Mouse (Mus musculus): ENCODE measurements around the gene Olfr655.

The Olfr655 gene

DNA sequence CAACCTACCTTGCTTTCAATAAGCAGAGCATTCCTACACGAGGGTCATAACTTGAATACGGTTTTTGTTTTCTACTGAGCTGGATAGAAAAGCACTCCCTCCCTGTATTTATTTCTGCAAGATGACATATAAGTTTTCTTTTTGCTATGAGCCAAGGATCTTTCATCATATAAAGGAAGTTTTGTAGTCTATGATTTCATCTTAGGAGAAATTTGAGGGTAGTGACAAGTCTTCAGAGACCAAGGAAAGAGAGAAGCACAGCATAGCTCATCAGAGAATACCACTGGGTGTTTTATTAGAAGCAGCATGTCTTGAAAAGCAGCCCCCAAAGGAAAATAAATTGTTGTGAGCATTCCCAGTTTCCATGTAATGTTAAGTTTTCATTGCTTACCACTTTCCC, at the start of gene Olfr655:
Gene Olfr655, minus strand, starts transcription at position 101 of the 400 bp plus-strand sequence.
- no peak for DNase-seq (ENCODE audit: low read depth, low spot score)

GRCm38 (mm10) chr7:104646841-104647482, 45.4 kb upstream of the Olfr655 start, which contains the start of gene Olfr658:
Gene Olfr658, minus strand, starts transcription at chr7:104647305.
- DNase-seq (ENCODE audit: low read depth, low spot score) = no peak

- no peak for DNase-seq (ENCODE audit: low read depth, low spot score)
Measured at GRCm38 (mm10) chr7:104624494-104624893, 22.9 kb upstream of the Olfr655 start, which contains the start of gene Olfr657. Gene Olfr657, plus strand, starts transcription at chr7:104624794.

DNA sequence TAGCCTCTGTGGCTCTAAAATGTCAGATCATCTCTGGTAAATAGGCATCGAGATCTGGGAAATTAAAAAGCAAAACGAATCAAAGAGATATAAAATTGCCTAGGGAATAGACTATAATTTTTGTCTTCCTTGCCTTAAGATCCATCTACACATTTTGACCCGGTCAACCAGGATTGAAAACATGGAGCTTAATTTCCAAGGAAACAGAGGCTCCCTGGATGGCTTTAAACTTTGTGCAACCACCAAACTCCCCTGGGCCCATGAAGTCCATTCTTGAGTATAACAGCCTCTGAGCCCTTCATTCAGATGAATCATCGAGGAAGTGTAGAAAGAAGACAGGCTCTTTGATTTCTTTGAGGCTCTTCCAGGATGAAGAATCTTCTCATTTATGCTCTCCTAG, 12.1 kb upstream of the Olfr655 start, which contains the start of gene Olfr656:
Gene Olfr656, plus strand, starts transcription at position 301 of the 400 bp plus-strand sequence.
- DNase-seq (ENCODE audit: low read depth, low spot score) = no peak

- no peak for DNase-seq (ENCODE audit: low read depth, low spot score)
Measured at GRCm38 (mm10) chr7:104604727-104605126, 3.1 kb upstream of the Olfr655 start.

DNA sequence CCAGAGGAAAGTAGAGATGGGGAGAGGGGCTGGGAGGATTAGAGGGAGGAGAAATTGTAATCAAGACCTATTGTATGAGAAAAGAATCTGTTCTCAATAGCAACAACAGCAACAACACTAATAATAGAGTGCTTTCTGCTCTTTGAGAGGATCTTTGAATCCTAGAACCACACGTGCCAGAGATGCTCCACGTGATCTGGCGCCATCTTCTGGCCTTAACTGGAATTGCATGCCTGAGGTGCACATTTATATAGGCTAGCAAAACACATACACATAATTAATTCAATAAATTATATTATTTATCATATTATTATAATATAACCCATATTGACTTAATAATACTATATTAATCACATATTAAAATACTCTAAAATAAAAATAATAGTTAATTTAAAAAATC, 1.6 kb upstream of the Olfr655 start:
- DNase-seq (ENCODE audit: low read depth, low spot score) = peak; percentile 3

DNA sequence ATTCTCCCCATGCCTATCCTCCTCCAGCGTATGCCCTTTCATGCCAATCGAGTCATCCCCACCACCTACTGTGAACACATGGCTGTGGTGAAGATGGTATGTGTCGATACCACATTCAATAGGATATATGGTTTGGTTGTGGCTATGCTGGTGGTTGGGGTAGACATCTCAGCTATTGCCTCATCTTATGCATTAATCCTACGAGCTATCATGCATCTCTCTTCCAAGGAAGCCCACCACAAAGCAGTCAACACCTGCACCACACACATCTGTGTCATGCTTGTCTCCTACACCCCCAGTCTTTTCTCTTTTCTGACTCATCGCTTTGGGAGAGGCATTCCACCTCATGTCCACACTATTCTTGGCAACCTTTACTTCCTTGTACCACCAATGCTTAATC, 13.3 kb downstream of the Olfr655 start:
- no peak for DNase-seq (ENCODE audit: low read depth, low spot score)

DNA sequence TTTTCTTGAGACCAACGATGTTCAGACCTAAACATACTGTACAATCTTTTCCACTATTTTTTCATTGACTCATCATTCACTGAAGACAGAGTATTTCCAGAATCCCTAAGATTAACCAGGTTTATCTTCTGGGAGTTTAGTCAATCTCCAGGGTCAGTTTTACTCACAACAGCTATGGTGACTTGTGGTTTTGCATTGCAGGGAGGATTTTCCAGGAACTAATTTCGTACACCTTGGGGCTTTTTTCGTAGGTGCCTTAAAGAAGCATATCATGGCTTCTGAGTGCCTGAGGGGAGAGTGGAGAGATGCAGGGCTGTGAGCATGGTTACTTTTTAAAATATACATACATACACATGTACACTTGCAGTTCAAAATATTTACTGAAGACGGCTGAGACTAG, 14.9 kb downstream of the Olfr655 start, which contains the start of gene Olfr654:
Gene Olfr654, plus strand, starts transcription at position 301 of the 400 bp plus-strand sequence.
- DNase-seq (ENCODE audit: low read depth, low spot score) = no peak

DNA sequence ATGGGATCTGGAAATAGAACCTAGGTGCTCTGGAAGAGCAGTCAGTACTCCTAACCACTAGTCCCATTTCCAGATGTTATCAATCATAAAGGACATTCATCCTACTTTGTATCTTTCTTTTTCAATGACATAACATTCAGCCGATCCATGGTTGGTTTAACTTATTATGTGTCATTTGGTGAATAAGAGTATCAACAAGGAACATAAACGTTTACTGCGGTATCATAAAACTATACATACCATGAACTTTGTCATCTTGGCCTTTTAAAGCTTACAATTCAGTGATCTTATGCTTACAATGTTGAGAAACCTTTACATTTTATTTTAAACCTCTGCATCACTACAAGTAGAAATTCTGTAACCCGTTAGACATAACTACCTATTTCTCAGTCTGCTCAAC, 20.1 kb downstream of the Olfr655 start:
- DNase-seq (ENCODE audit: low read depth, low spot score) = no peak

GRCm38 (mm10) chr7:104580846-104581245, 20.7 kb downstream of the Olfr655 start:
- no peak for DNase-seq (ENCODE audit: low read depth, low spot score)

DNA sequence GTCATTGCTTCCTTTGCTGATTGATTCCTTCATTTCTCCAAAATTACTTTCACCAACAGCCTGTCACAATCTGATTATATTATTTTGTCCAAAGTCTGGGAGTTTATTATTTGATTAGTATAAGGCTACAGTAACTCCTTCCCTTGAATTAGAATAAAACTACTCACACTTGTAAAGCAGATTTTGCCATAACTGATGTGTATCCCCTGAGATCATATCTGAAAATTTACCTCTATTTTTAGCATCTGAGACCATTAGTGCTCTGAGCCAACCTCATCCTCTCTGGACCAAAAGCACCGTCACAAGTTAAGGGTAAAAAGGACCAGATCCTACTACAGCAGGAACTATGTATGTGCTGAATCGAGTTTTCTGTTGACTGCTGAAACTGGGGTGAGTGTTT, 24.6 kb downstream of the Olfr655 start, which contains the start of gene Olfr653:
Gene Olfr653, plus strand, starts transcription at position 301 of the 400 bp plus-strand sequence.
- DNase-seq (ENCODE audit: low read depth, low spot score) = no peak

GRCm38 (mm10) chr7:104560601-104561000, 41.0 kb downstream of the Olfr655 start, which contains the start of gene Olfr652:
Gene Olfr652, plus strand, starts transcription at chr7:104560901.
- DNase-seq (ENCODE audit: low read depth, low spot score) = no peak

- DNase-seq (ENCODE audit: low read depth, low spot score) = no peak
Measured at GRCm38 (mm10) chr7:104552700-104553099, 48.9 kb downstream of the Olfr655 start.

DNA sequence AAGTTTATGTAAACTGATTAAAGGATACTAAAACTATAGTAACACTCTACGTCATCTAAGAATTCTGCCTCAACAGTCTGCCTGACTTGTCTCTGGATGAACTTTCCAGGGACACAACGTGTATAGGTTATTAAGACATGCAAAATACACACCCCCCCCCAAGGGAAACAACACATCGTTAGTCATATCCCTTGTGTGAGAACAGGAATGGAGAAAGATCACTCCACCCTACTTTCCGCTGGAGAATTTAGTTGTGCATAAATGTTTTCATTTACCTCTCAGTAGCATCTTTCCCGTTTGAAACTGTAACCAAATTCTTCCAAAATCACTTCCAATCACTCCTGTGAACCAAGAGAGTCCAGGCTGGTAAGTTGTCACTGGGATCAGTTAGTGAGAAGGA, 51.7 kb downstream of the Olfr655 start, which contains the start of gene Olfr651:
Gene Olfr651, plus strand, starts transcription at position 301 of the 400 bp plus-strand sequence.
- DNase-seq (ENCODE audit: low read depth, low spot score) = peak; percentile 13

Measured in skeletal muscle tissue, adult 2 months (tissue).